Mouse (Mus musculus): ENCODE measurements around the gene Map1b.

DNA sequence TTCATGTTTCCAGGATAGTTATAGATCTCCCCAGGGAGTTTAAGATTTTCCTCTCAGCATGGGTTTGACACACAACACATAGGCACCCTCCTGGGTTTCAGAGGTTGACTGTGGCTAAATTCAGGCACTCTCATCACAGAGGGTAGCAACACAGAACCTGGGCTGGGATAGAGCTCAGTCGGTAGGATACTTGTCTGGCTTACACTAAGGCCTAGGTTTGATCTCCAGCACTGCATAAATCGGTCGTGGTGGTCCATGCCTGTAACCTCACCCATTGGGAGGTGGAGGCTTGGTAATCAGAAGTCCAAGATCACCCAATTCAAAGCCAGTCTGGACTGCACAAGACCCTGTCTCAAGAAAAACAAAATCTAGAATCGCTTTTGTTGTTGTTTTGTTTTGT is 68.1 kb downstream of the Map1b start:
- TF ChIP-seq CTCF (IDR thresholded peaks at IDR 0.05) (no peak), EP300 (IDR thresholded peaks at IDR 0.05) (no peak)

Data from lung, postnatal 0 days (tissue).